Mouse (Mus musculus): ENCODE measurements around the gene Irf5. TPM values are rescaled to one million over a fixed set of nuclear protein-coding genes. Genes with fewer than 3 reads are reported as not detected.

The Irf5 gene
- polyA plus RNA-seq, 1 experiment from 2014 or later, result 6.2 TPM

DNA sequence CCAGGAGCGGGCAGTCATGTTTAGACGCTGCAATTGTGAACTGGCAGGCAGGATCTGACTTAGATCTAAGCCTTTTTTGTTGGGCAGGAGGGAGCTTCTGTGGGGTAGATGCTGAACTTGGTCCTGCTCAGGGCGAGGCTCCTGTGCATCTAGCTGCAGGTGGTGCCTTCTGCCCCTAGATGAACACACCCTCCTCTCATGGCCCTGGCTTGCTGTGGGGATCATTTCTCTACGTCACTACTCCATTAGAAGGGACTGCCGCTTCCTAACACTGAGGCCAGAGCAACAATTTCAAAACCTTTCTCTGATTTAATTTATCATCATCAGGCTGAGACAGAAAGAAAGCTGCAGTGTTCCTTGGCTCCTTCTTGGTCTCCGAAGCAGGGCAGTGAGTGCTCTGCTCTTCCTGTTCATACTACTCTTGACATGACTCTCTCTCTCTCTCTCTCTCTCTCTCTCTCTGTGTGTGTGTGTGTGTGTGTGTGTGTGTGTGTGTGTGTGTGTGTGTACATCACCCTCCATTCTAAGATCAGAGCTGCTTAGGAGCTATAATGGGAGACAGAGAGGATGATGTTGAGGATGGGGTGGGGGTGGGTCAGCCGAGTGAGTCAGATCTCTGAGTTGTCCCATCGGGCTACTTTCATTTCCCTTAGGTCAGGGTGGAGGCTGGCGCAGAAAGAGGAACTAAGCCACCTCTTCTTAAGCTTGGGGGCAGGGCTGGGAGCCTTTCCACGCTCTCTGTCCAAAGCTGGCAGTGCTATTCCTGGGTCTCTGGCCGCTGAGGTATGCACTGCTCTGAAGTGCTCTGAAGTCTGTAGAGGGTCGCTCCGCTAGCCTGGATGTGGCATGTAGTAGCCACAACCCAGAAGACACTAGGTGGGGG is 2.4 kb downstream of the Irf5 start:
- Histone ChIP-seq H3K36me3 (no peaks in the 10 kb centered on the region), H3K4me1 (peaks cover 34% of the 10 kb centered on the region), H3K9ac (no peak overlapping the region), H3K4me2 (peak overlapping the region; percentile 20; the same call in 1 of the 2 replicates), H3K27ac (no peak overlapping the region), H3K9me3 (no peaks in the 10 kb centered on the region), H3K4me3 (no peak overlapping the region), H3K27me3 (peaks cover 53% of the 10 kb centered on the region)
- ATAC-seq (ENCODE audit: borderline replicate concordance, extremely low read depth, low FRiP score, low TSS enrichment), result no peak
- 17% methylated on average over 13 of the region's 13 CpGs for WGBS

DNA sequence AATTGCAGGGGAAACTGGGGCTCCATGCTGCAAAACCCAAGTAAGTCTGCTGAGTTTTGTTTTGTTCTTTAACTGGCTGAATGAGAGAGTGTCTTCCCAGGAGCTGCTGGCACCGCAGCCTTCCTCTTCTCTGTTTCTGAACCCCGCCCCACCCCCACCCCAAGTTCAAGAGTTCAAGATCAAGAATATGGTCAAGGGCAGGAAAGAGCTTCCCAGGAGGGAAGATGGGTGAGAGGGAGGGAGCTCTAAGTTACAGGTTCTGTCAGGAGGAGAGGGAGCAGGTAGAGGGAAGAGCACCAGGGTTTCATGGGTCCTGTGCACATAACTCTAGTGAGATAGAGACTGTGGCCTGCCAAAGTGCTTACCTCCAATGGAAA is 3.0 kb downstream of the Irf5 start:
- ATAC-seq (ENCODE audit: borderline replicate concordance, extremely low read depth, low FRiP score, low TSS enrichment), result no peak
- H3K4me3 ChIP-seq, result no peak overlapping the region
- H3K4me2 ChIP-seq, result peak overlapping the region; percentile 20; the same call in 1 of the 2 replicates
- H3K9ac ChIP-seq, result no peak overlapping the region
- H3K36me3 ChIP-seq, result no peaks in the 10 kb centered on the region
- 28% methylated on average over 2 of the region's 2 CpGs for WGBS
- peaks cover 50% of the 10 kb centered on the region for H3K27me3 ChIP-seq
- H3K9me3 ChIP-seq, result no peaks in the 10 kb centered on the region
- peaks cover 30% of the 10 kb centered on the region for H3K4me1 ChIP-seq
- H3K27ac ChIP-seq, result no peak overlapping the region

DNA sequence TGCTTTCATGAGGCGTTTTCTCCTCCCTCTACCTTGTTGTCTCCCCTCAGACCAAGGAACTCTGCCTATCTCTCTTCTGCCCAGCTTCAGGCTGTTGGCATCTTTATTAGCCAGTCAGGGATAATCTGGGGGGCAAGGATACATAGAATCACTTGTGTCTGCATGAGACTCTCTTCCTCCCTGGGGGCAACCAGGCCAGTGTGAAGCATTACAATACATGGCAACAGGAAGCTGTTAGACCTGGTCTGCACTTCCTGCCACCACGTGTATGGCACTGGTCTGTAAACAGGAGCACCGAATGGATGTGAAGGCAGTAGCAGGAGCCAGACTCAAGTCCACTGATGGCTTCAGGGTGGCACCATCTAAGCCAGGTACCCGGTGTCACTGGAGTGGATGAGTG is 3.6 kb downstream of the Irf5 start:
- H3K9me3 ChIP-seq, result no peaks in the 10 kb centered on the region
- WGBS, result 51% methylated on average over 4 of the region's 4 CpGs
- no peak overlapping the region for H3K4me3 ChIP-seq
- H3K36me3 ChIP-seq, result no peaks in the 10 kb centered on the region
- ATAC-seq (ENCODE audit: borderline replicate concordance, extremely low read depth, low FRiP score, low TSS enrichment), result no peak
- H3K27ac ChIP-seq, result no peak overlapping the region
- H3K4me1 ChIP-seq, result peaks cover 29% of the 10 kb centered on the region
- H3K4me2 ChIP-seq, result no peak overlapping the region
- no peak overlapping the region for H3K9ac ChIP-seq
- H3K27me3 ChIP-seq, result peaks cover 50% of the 10 kb centered on the region

DNA sequence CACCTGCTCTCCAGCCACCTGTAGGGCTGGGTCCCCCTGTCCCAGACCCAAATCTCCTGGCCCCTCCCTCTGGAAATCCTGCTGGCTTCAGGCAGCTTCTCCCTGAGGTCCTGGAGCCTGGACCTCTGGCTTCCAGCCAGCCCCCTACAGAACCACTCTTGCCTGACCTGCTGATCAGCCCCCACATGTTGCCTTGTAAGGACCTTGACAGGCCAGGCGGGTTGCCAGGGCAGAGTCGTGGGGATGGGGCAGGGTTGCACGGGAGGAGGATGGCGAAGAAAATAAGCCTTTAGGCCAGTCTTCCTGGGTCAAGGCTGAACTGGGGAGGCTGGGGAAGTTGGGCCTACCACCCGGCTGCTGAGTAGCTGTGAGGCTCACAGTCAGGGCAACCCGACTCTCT is 8.9 kb downstream of the Irf5 start:
- no peak for ATAC-seq (ENCODE audit: borderline replicate concordance, extremely low read depth, low FRiP score, low TSS enrichment)
- H3K27me3 ChIP-seq, result peaks cover 2% of the 10 kb centered on the region; the same call in 1 of the 2 replicates
- no peak overlapping the region for H3K9ac ChIP-seq
- peaks cover 7% of the 10 kb centered on the region for H3K36me3 ChIP-seq
- H3K4me3 ChIP-seq, result no peak overlapping the region
- 65% methylated on average over 6 of the region's 6 CpGs for WGBS
- no peak overlapping the region for H3K27ac ChIP-seq
- H3K4me1 ChIP-seq, result no peaks in the 10 kb centered on the region
- no peak overlapping the region for H3K4me2 ChIP-seq
- no peaks in the 10 kb centered on the region for H3K9me3 ChIP-seq

DNA sequence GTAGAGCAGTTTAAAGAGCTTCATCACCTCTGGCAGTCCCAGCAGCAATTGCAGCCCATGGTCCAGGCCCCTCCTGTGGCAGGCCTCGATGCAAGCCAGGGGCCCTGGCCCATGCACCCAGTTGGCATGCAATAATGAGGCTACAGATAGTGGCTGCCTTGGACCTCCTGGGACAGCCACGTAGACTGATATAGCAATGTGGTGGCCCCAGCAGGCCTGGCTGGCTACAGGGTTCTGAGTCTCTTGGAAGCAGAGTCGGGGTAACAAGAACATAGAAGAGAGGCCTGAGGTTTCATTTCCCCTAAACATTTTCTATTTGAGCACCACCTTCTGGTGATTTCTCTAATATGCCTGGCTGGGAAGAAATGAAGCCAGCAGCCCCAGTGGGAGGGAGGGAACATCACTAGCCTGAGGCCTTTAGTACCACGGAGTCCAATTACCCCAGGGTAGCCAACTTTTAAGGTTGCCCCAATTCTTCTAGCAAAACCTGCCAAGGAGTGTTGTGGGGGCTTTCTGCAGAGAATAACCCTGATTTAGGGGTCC is 10.3 kb downstream of the Irf5 start:
- 66% methylated on average over 4 of the region's 4 CpGs for WGBS
- ATAC-seq (ENCODE audit: borderline replicate concordance, extremely low read depth, low FRiP score, low TSS enrichment), result no peak
- H3K9me3 ChIP-seq, result no peaks in the 10 kb centered on the region

DNA sequence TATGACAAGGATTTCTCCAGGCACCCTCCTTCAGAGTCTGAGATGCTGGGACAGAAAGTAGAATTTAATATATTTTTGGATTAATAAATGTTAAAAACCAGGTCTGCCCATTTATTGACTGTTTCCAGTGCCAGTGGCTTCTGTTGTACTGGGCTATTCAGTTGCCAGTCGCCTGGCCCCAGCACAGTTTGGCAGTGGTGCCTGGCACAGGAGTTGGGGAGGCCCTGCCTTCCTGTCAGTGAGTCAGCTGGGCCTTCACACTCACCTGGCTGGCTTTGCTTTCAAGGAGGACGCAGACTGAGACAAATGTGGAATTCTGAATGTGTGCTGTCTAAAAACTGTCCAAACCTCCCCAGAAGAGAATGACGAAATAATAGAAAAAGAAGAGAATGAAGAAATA is 10.8 kb downstream of the Irf5 start:
- no peak overlapping the region for H3K4me2 ChIP-seq
- H3K4me3 ChIP-seq, result no peak overlapping the region
- WGBS, result 75% methylated on average over 3 of the region's 3 CpGs
- no peaks in the 10 kb centered on the region for H3K4me1 ChIP-seq
- ATAC-seq (ENCODE audit: borderline replicate concordance, extremely low read depth, low FRiP score, low TSS enrichment), result no peak
- H3K36me3 ChIP-seq, result peaks cover 21% of the 10 kb centered on the region
- no peak overlapping the region for H3K27ac ChIP-seq
- H3K9me3 ChIP-seq, result no peaks in the 10 kb centered on the region
- no peaks in the 10 kb centered on the region for H3K27me3 ChIP-seq
- H3K9ac ChIP-seq, result no peak overlapping the region

More for the DNA sequence above, 10.3 kb downstream of the Irf5 start:
- no peak overlapping the region for H3K4me2 ChIP-seq
- no peak overlapping the region for H3K9ac ChIP-seq
- H3K27ac ChIP-seq, result no peak overlapping the region
- H3K4me1 ChIP-seq, result no peaks in the 10 kb centered on the region
- H3K36me3 ChIP-seq, result peaks cover 16% of the 10 kb centered on the region
- H3K4me3 ChIP-seq, result no peak overlapping the region
- no peaks in the 10 kb centered on the region for H3K27me3 ChIP-seq

DNA sequence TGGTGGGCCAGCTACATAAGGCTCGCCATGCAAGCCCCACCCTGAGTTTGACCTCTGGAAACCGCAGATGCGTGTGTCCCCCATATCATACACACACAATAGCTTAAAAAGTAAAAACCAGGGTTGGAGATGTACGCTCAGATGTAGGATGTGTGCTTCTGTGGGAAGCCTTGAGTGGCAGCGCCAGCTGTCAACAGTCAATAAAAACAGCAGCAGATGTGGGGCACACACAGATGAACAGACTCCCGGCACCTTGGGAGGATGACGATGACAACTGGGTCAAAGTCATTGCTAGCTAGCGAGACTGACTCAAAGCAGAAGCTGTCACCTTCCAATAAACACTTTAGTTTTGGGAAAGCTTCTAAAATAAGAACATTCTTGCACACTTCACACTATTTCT is 13.1 kb downstream of the Irf5 start:
- Histone ChIP-seq H3K27me3 (no peaks in the 10 kb centered on the region), H3K4me2 (no peak overlapping the region), H3K9ac (no peak overlapping the region), H3K9me3 (no peaks in the 10 kb centered on the region), H3K27ac (no peak overlapping the region), H3K4me1 (no peaks in the 10 kb centered on the region), H3K36me3 (peaks cover 42% of the 10 kb centered on the region), H3K4me3 (no peak overlapping the region)
- no peak for ATAC-seq (ENCODE audit: borderline replicate concordance, extremely low read depth, low FRiP score, low TSS enrichment)
- 87% methylated on average over 8 of the region's 8 CpGs for WGBS

DNA sequence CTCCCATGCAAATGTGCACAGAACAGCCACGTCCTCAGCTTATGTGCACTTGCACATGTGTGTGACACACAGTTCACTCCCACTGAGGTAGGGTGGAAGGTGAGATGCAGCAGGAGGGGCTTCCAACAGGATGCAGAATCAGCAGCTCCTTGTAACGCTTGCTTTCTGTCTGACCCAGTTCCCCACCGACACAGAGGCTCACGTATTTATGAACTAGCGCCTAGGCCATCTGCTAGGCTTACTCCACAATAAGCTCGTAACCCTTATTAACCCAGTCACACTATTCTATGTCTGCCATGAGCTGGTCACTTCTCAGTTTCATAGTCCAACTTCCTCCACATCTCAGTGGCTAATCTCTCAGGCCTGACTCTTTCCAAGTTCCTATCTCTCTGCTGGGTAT is 13.8 kb downstream of the Irf5 start:
- Histone ChIP-seq H3K9ac (no peak overlapping the region), H3K4me3 (no peak overlapping the region), H3K27ac (no peak overlapping the region), H3K9me3 (no peaks in the 10 kb centered on the region), H3K4me2 (no peak overlapping the region), H3K4me1 (no peaks in the 10 kb centered on the region), H3K27me3 (no peaks in the 10 kb centered on the region), H3K36me3 (peaks cover 49% of the 10 kb centered on the region)
- WGBS, result 82% methylated on average over 6 of the region's 6 CpGs
- no peak for ATAC-seq (ENCODE audit: borderline replicate concordance, extremely low read depth, low FRiP score, low TSS enrichment)

DNA sequence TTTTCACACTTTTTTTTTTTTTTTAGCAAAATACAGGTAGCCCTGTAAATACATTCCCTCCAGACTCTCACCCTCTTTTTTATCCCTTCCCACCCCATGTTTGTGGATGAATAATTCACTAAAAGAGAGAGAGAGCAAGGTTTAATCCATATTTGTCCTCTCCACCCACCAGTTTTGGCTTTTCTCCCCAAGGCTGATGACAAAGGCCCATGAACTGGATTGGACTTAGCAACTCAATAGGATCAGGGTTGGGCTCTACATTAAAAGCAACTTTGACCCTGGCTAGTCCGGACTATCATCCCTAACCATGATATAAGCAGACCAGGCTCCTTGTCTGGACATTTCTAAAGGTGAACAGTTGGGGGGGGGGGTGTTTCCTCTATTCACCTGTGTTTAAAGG is 14.5 kb downstream of the Irf5 start:
- H3K36me3 ChIP-seq, result peaks cover 56% of the 10 kb centered on the region
- no peaks in the 10 kb centered on the region for H3K27me3 ChIP-seq
- no peak for ATAC-seq (ENCODE audit: borderline replicate concordance, extremely low read depth, low FRiP score, low TSS enrichment)
- WGBS, result 97% methylated on average over 1 of the region's 1 CpGs
- H3K4me2 ChIP-seq, result no peak overlapping the region
- no peaks in the 10 kb centered on the region for H3K9me3 ChIP-seq
- H3K27ac ChIP-seq, result no peak overlapping the region
- H3K4me1 ChIP-seq, result no peaks in the 10 kb centered on the region
- no peak overlapping the region for H3K9ac ChIP-seq
- no peak overlapping the region for H3K4me3 ChIP-seq

DNA sequence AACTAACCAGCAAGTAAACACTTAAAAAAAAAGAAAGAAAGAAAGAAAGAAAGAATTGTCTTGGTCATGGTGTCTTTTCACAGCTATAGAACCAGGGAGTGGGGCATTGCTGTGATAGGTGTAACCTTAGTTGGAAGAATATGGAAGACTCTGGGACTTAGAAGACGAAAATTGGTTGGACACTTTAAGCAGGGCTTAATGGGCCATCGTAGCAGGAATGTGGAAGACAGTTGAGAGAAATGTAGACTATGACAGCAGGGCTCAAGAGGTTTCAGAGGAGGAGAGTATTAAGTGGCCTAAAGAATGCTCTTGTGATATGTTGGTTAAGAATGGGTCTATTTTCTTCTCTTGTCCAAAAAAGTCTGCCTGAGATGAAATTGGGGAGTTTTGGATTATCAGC is 19.2 kb downstream of the Irf5 start:
- Histone ChIP-seq H3K4me1 (no peaks in the 10 kb centered on the region), H3K4me2 (no peak overlapping the region), H3K9ac (no peak overlapping the region), H3K27ac (no peak overlapping the region), H3K27me3 (no peaks in the 10 kb centered on the region), H3K9me3 (no peaks in the 10 kb centered on the region), H3K4me3 (no peak overlapping the region), H3K36me3 (peaks cover 82% of the 10 kb centered on the region)
- 91% methylated on average over 2 of the region's 2 CpGs for WGBS
- ATAC-seq (ENCODE audit: borderline replicate concordance, extremely low read depth, low FRiP score, low TSS enrichment), result no peak

DNA sequence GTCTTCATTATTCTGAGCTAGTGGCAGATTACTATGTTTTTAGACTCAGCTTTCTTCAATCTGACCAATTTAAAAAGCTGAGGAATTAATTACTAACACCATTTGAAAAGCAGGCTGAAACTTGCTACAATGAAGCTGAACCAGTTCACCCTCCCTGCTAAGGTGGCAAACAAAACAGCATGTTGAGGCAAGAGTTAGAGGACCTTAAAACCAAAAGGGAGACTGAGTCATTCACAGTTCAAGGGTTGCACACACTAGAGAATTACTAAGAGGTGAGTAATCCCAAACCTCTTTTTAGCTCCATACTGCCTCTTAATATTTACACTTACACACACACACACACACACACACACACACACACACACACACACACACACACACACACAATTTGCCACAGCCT is 21.2 kb downstream of the Irf5 start:
- Histone ChIP-seq H3K9ac (no peak overlapping the region), H3K4me1 (no peaks in the 10 kb centered on the region), H3K27me3 (no peaks in the 10 kb centered on the region), H3K4me2 (no peak overlapping the region), H3K9me3 (no peaks in the 10 kb centered on the region), H3K4me3 (no peak overlapping the region), H3K27ac (no peak overlapping the region), H3K36me3 (peaks cover 84% of the 10 kb centered on the region)
- no peak for ATAC-seq (ENCODE audit: borderline replicate concordance, extremely low read depth, low FRiP score, low TSS enrichment)

DNA sequence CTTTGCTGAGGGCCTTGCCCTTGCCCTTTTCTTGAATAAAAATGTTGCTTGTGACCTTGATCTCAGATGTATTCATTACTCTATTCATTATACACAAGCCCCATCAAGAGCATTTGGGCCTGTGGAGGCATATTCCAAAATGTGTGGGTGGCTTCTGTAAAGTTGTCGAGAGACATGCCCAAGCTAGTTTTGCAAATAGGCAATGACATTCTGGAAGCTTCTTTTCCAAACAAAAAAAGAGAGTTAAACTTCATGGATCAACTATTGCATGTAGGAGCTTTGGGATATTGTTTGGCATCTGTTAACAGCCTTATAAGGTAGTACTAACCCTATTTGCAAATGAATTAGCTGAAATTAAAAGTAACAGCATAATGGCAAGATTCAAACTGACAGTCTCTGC is 21.7 kb downstream of the Irf5 start:
- Histone ChIP-seq H3K4me1 (no peaks in the 10 kb centered on the region), H3K4me3 (no peak overlapping the region), H3K4me2 (no peak overlapping the region), H3K36me3 (peaks cover 81% of the 10 kb centered on the region), H3K9ac (no peak overlapping the region), H3K27me3 (no peaks in the 10 kb centered on the region), H3K27ac (no peak overlapping the region), H3K9me3 (no peaks in the 10 kb centered on the region)
- 90% methylated on average over 1 of the region's 1 CpGs for WGBS
- no peak for ATAC-seq (ENCODE audit: borderline replicate concordance, extremely low read depth, low FRiP score, low TSS enrichment)

All from lung, embryonic 15.5 days (tissue).